Mouse (Mus musculus) hindbrain, postnatal 0 days (tissue): Measurements from ENCODE around the gene Fam124b. TPM values are rescaled to one million over a fixed set of nuclear protein-coding genes. Genes with fewer than 3 reads are reported as not detected.

Experiments used
- ATAC-seq: fragments of 200-750 bp; cut with Nextera tagmentation; 2 replicates; pipeline ENCODE4 v1.8.0; 2017; ENCODE audit warnings: mild to moderate bottlenecking, moderate TSS enrichment, moderate library complexity
- DNase-seq: peaks from one replicate; pipeline ENCODE4 v3.0.0-alpha.2; 2015; ENCODE audit warnings: low spot score
- H3K27ac ChIP-seq: fragments of 300-500 bp; sonication (generic); 2 replicates; pipeline ENCODE4 v1.5.1; 2014; ENCODE audit warnings: mild to moderate bottlenecking
- H3K27me3 ChIP-seq: fragments of 300-500 bp; sonication (generic); 2 replicates; pipeline ENCODE4 v1.6.1; 2014; ENCODE audit warnings: low read length, mixed read lengths; ENCODE audit not compliant: insufficient read depth
- H3K36me3 ChIP-seq: fragments of 300-500 bp; sonication (generic); 2 replicates; pipeline ENCODE4 v1.6.1; 2014; ENCODE audit warnings: low read length, mixed read lengths; ENCODE audit not compliant: insufficient read depth
- H3K4me1 ChIP-seq: fragments of 300-500 bp; sonication (generic); 2 replicates; pipeline ENCODE4 v1.6.1; 2014; ENCODE audit warnings: antibody characterized with exemption, low read length, mixed read lengths; ENCODE audit not compliant: insufficient read depth
- H3K4me2 ChIP-seq: fragments of 300-500 bp; sonication (generic); 2 replicates; pipeline ENCODE4 v1.6.1; 2014; ENCODE audit warnings: low read depth, mild to moderate bottlenecking, low read length, moderate library complexity, mixed read lengths
- H3K4me3 ChIP-seq: fragments of 300-500 bp; sonication (generic); 2 replicates; pipeline ENCODE4 v1.5.1; 2014; ENCODE audit warnings: low read length
- H3K9ac ChIP-seq: fragments of 300-500 bp; sonication (generic); replicated peaks from 2 replicates; pipeline ENCODE4 v1.6.1; 2014; ENCODE audit warnings: mild to moderate bottlenecking, low read length, moderate library complexity, mixed read lengths
- H3K9me3 ChIP-seq: fragments of 300-500 bp; sonication (generic); 2 replicates; pipeline ENCODE4 v1.6.1; 2016; ENCODE audit warnings: low read length, mixed read lengths
- CTCF ChIP-seq: IDR thresholded peaks from 2 replicates; pipeline ENCODE4 v1.5.1; 2016; ENCODE audit warnings: antibody characterized with exemption, control low read depth, low read depth
- WGBS: fragments of 180-500 bp; shearing (Covaris S2); extraction: QIAGEN DNeasy Blood & Tissue Kit; methylation state at CpG from one replicate; pipeline ENCODE4 v1.1.7; 2014; 5-methylcytosine and 5-hydroxymethylcytosine counted together
- polyA plus RNA-seq: library from polyadenylated mRNA; unstranded; fragments of >200 nt; fragmentation: Nextera tagmentation; extraction: Ambion mirVana; gene quantifications from 2 replicates; pipeline ENCODE4 v1.2.1, GENCODE M21; 2015
- total RNA-seq: library from RNA; depleted of rRNA; stranded (reverse); fragments of >200 nt; gene quantifications from 2 replicates; pipeline ENCODE4 v1.2.3, GENCODE M21; 2014; rRNA removed

Gene Fam124b
- total and polyA plus RNA-seq, 2 experiments from 2014 or later: 0.33 to 0.84 TPM

- TF ChIP-seq CTCF: no peak
- no peaks in the 10 kb centered on the region for H3K4me1 ChIP-seq
- H3K9me3 ChIP-seq: no peaks in the 10 kb centered on the region
- no peaks in the 10 kb centered on the region for H3K27me3 ChIP-seq
- H3K4me3 ChIP-seq: no peak overlapping the region
- DNase-seq (no peak), ATAC-seq (no peak)
- no peak overlapping the region for H3K9ac ChIP-seq
- no peaks in the 10 kb centered on the region for H3K36me3 ChIP-seq
- 64% methylated on average over 1 of the region's 1 CpGs for WGBS
- no peak overlapping the region for H3K27ac ChIP-seq
- H3K4me2 ChIP-seq: no peak overlapping the region
Measured at GRCm38 (mm10) chr1:80154902-80155301, 63.4 kb downstream of the Fam124b start.

- Histone ChIP-seq H3K9me3 (no peaks in the 10 kb centered on the region), H3K27ac (no peak overlapping the region), H3K4me2 (no peak overlapping the region), H3K9ac (no peak overlapping the region), H3K4me1 (no peaks in the 10 kb centered on the region), H3K27me3 (no peaks in the 10 kb centered on the region), H3K36me3 (no peaks in the 10 kb centered on the region), H3K4me3 (no peak overlapping the region)
- 85% methylated on average over 7 of the region's 7 CpGs for WGBS
- DNase-seq (no peak), ATAC-seq (no peak)
- TF ChIP-seq CTCF: no peak
Measured at GRCm38 (mm10) chr1:80153125-80153716, 65.1 kb downstream of the Fam124b start.

GRCm38 (mm10) chr1:80150681-80151080 lies 67.6 kb downstream of the Fam124b start:
- DNase-seq: no peak
- no peak for ATAC-seq
- H3K27me3 ChIP-seq: no peaks in the 10 kb centered on the region
- H3K36me3 ChIP-seq: no peaks in the 10 kb centered on the region
- H3K4me1 ChIP-seq: no peaks in the 10 kb centered on the region
- H3K27ac ChIP-seq: no peak overlapping the region
- H3K4me3 ChIP-seq: no peak overlapping the region
- TF ChIP-seq CTCF: no peak
- no peaks in the 10 kb centered on the region for H3K9me3 ChIP-seq
- no peak overlapping the region for H3K4me2 ChIP-seq
- no peak overlapping the region for H3K9ac ChIP-seq

Other genes with a start within 250 kb of the Fam124b start
- 47.6 and 51.9 TPM in 2 replicates for gene Cul3, start 122.0 kb upstream of the Fam124b start, total RNA-seq
- 22.6 and 33.1 TPM in 2 replicates for gene Cul3, start 122.0 kb upstream of the Fam124b start, polyA plus RNA-seq
- not detected in 2 replicates for gene Gm45261, start 243.0 kb upstream of the Fam124b start, total RNA-seq
- not detected in 2 replicates for gene Gm45261, start 243.0 kb upstream of the Fam124b start, polyA plus RNA-seq